Mouse (Mus musculus): Measurements from ENCODE around the gene Olfr1323. TPM values are rescaled to one million over a fixed set of nuclear protein-coding genes. Genes with fewer than 3 reads are reported as not detected.

Gene Olfr1323
- total RNA-seq (2021): not detected
- long read RNA-seq, experiment 1: 0 reads
- long read RNA-seq, experiment 2: 0 reads

- DNase-seq: no peak
Observed at GRCm38 (mm10) chrX:50019259-50019658, at the start of gene Olfr1323. Olfr1323 (minus strand) TSS chrX:50019359.

- DNase-seq: no peak
Observed at GRCm38 (mm10) chrX:50012242-50012641, 6.9 kb downstream of the Olfr1323 start.

Other genes starting within 250 kb of the Olfr1323 start
- 1 to 10 TPM; 1.3 to 1.8 TPM for gene Igsf1, start 221.6 kb downstream of the Olfr1323 start, total RNA-seq (2021)
- gene Olfr1322, start 127.9 kb downstream of the Olfr1323 start, total RNA-seq (2021): not detected